Mouse (Mus musculus) embryonic fibroblast, embryonic 13.5 days (primary cell): ENCODE results near the gene Rgs6. TPM values are rescaled to one million over a fixed set of nuclear protein-coding genes. Genes with fewer than 3 reads are reported as not detected.

ENCODE experiments used
- H3K27ac ChIP-seq: 2 replicates; pipeline ENCODE4 v1.5.1; 2012; ENCODE audit warnings: low read length, control low read depth, inconsistent platforms; ENCODE audit not compliant: insufficient read depth
- H3K4me1 ChIP-seq: 2 replicates; pipeline ENCODE4 v1.6.1; 2011; ENCODE audit warnings: low read length; ENCODE audit not compliant: control insufficient read depth, insufficient read depth
- H3K4me3 ChIP-seq: 2 replicates; pipeline ENCODE4 v1.5.1; 2011; ENCODE audit warnings: mild to moderate bottlenecking, control low read depth, low read length; ENCODE audit not compliant: insufficient read depth
- CTCF ChIP-seq: IDR thresholded peaks from 2 replicates; pipeline ENCODE4 v1.5.1; 2011; ENCODE audit warnings: mild to moderate bottlenecking, control low read depth, low read length, moderate library complexity, borderline replicate concordance; ENCODE audit not compliant: insufficient read depth
- POLR2A ChIP-seq: IDR thresholded peaks from 2 replicates; pipeline ENCODE4 v1.6.1; 2011; ENCODE audit warnings: low read depth, mild to moderate bottlenecking, control low read depth, low read length, moderate library complexity
- polyA plus RNA-seq: library from polyadenylated mRNA; stranded (reverse); fragments of >200 nt; gene quantifications from 2 replicates; pipeline ENCODE4 v1.2.4, GENCODE M21; 2011; ENCODE audit warnings: low read depth; ENCODE audit not compliant: missing spikeins, insufficient read length

The Rgs6 gene
- polyA plus RNA-seq, 1 experiment = 3.0 TPM

DNA sequence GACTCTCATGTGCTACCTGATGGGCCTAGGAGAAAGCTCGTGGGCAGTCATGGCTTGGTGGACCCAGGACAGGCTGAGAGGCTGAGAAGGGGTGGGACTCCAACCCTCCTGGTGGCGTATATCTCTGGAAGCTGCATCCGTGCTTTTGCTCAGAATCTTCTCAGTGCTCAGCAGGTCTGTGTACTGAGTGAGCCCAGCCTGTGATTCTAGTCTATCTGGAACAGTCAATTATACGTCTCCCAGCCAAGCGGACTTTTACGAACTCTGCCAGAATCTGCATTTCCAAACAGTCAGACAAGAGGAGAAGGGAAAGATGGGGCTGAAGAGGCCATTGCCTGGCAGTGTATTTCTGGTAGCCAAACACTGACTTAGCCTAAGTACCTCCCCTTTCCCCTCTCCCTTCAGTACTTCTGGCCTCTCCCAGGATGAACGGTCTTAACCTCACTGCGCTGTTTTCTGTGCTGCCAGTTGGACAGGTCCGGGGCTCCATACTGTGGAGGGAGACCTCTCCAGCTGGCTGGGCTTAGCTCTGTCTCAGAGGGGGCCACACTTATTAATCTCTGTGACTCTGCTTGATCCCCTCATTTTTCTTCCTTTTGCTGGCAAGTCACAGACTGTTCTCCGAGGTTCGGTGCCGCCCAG, 110.9 kb downstream of the Rgs6 start:
- no peak overlapping the region for H3K4me3 ChIP-seq
- TF ChIP-seq POLR2A (no peak), CTCF (no peak)
- no peaks in the 10 kb centered on the region; the same call in 1 of the 2 replicates for H3K4me1 ChIP-seq
- no peak overlapping the region for H3K27ac ChIP-seq

- no peak overlapping the region for H3K27ac ChIP-seq
- TF ChIP-seq POLR2A = no peak
- no peak for TF ChIP-seq CTCF
- no peaks in the 10 kb centered on the region; the same call in 1 of the 2 replicates for H3K4me1 ChIP-seq
- no peak overlapping the region for H3K4me3 ChIP-seq
Measured at GRCm38 (mm10) chr12:82699528-82699905, 111.4 kb downstream of the Rgs6 start.

DNA sequence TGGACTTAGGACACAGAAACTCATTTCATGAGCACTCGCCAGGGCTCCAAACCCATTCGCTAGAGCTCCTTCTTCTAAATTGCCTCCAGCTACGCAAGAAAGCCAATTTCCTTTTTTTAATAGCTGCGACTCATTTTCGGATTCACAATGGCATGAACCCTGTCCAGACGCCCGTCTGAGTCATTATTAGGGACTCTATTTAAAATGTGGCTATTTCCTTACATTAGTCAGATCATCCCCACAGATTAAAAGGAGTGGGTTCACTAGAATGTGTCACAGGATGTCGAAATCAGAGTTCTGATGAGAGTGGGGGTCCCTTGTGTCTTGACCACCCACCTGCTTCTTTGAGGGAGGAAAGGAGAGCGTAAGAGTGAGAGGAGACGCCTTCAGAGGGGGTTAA, 112.1 kb downstream of the Rgs6 start:
- no peak for TF ChIP-seq POLR2A
- TF ChIP-seq CTCF = no peak
- no peaks in the 10 kb centered on the region; the same call in 1 of the 2 replicates for H3K4me1 ChIP-seq
- no peak overlapping the region for H3K4me3 ChIP-seq
- H3K27ac ChIP-seq = peak overlapping the region; percentile 34; the same call in 1 of the 2 replicates

DNA sequence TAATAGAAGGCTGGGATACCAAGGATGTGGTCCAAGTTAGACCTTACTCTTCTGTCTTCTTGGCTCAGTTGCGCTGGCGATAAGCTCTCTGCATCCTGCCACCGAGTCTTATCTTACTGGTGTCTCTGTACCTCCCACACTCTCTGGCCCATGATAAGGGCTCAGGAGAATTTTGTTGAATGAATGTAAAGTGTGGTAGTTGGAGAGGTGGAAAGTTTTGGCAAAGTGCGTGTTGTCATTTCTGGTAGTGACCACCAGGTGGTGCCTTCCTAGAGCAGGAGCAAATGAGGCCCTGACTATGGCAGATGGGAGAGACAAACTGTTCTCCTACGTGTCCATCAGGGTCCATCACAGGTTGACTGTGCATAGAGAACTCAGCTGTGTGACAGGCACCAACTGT, 112.7 kb downstream of the Rgs6 start:
- H3K4me3 ChIP-seq = no peak overlapping the region
- H3K27ac ChIP-seq = peak overlapping the region; percentile 21; the same call in 1 of the 2 replicates
- TF ChIP-seq CTCF (peak; percentile 60; the same call in 1 of the 2 replicates), POLR2A (no peak)
- H3K4me1 ChIP-seq = no peaks in the 10 kb centered on the region; the same call in 1 of the 2 replicates

DNA sequence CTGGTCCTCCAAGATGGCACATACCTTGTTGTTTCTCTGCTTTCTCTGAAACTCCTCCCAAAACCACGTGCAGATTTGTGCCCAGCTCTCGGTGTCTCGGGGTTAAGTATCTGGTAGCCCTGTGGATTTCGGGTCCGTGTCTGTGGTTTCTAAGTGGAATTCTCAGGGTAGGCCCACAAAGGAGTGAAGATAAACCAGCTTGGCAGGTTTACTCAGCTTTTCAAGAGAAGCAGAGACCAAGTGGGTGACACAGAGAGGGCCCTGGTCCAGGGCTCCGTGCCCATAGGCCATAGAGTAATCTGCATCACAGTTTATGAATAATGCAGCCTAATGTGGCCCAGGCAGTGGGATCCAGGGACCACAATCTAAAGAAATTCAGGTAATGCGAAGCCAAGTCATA, 113.3 kb downstream of the Rgs6 start:
- Histone ChIP-seq H3K4me1 (no peaks in the 10 kb centered on the region; the same call in 1 of the 2 replicates), H3K27ac (no peak overlapping the region), H3K4me3 (no peak overlapping the region)
- no peak for TF ChIP-seq CTCF
- TF ChIP-seq POLR2A = no peak

DNA sequence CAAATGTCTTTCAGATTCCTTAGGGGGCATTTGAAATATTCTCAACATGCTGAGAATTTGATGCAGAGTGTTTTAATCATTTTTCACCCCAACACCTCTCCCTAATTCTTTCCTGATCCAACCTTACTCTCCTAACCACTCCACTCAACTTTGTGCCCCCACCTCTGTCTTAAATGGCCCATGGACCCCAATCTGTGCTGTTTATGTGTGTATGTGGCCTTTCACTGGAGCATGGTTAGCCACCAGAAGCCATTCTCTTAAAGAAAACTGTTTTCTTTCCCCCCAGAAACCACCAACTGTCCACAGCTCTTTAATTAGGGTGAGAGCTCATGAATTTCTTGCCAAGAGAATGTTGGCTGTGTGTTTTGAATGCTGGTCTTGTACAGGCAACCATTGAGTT, 122.3 kb downstream of the Rgs6 start:
- H3K4me3 ChIP-seq = no peak overlapping the region
- TF ChIP-seq POLR2A (no peak), CTCF (no peak)
- H3K4me1 ChIP-seq = no peaks in the 10 kb centered on the region
- H3K27ac ChIP-seq = no peak overlapping the region

DNA sequence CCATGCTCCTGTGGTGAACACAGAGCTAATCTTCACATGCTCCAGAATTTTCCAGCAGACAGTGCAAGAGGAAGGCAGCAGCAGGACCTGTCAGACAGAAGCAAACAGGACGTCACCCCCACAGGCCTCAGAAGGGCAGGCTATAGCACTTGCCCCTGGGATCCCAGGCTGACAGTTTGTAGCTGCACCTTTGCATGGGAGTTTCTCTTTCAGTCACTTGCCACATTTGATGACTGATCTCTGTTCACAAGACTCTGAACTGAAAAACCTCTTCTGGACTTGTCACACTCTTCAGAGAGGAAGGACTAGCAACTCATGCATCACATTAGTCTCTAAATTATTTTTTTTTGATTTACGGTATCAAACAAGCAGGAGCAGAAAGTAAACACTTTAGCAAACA, 126.2 kb downstream of the Rgs6 start:
- H3K27ac ChIP-seq = no peak overlapping the region
- TF ChIP-seq CTCF = no peak
- TF ChIP-seq POLR2A = no peak
- H3K4me1 ChIP-seq = no peaks in the 10 kb centered on the region
- H3K4me3 ChIP-seq = no peak overlapping the region

GRCm38 (mm10) chr12:82723017-82723540, 135.0 kb downstream of the Rgs6 start:
- Histone ChIP-seq H3K4me3 (no peak overlapping the region), H3K4me1 (no peaks in the 10 kb centered on the region), H3K27ac (no peak overlapping the region)
- TF ChIP-seq POLR2A (no peak), CTCF (no peak)

DNA sequence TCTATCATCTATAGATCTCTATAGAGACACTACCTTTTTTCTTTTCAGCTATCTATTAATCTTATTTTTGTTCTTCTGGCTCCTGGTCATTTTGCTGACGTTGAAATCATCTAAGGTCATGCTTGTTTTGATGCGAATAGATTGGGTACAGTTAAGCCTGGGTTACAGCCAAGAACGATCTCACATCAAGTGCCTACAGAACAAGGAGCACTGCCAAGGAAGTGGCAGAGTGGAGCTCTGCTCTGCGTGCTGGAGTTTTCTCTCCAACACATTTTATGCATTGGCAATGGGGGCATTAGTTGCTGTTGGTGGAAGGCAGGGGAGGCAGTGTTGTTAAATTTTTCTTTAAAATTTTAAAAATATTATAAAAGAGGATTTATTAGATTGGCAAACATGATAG, 138.2 kb downstream of the Rgs6 start:
- Histone ChIP-seq H3K27ac (no peak overlapping the region), H3K4me1 (no peaks in the 10 kb centered on the region), H3K4me3 (no peak overlapping the region)
- TF ChIP-seq CTCF = no peak
- no peak for TF ChIP-seq POLR2A

GRCm38 (mm10) chr12:82731587-82731986, 143.5 kb downstream of the Rgs6 start:
- Histone ChIP-seq H3K27ac (no peak overlapping the region), H3K4me1 (no peaks in the 10 kb centered on the region), H3K4me3 (no peak overlapping the region)
- no peak for TF ChIP-seq CTCF
